Mouse (Mus musculus) testis, adult 2 months (tissue): ENCODE measurements around the gene Baz1b.

Experiments used
- CTCF ChIP-seq: fragments of 200-500 bp; IDR thresholded peaks from 2 replicates; pipeline ENCODE4 v1.5.1; 2012; ENCODE audit warnings: low read depth, mild to moderate bottlenecking, inconsistent platforms, low read length, moderate library complexity; ENCODE audit not compliant: control insufficient read depth, insufficient read depth, insufficient replicate concordance
- POLR2A ChIP-seq: fragments of 200-500 bp; IDR thresholded peaks from 2 replicates; pipeline ENCODE4 v1.6.1; 2012; ENCODE audit warnings: low read depth, mild to moderate bottlenecking, inconsistent platforms, low read length, moderate library complexity; ENCODE audit not compliant: control insufficient read depth

DNA sequence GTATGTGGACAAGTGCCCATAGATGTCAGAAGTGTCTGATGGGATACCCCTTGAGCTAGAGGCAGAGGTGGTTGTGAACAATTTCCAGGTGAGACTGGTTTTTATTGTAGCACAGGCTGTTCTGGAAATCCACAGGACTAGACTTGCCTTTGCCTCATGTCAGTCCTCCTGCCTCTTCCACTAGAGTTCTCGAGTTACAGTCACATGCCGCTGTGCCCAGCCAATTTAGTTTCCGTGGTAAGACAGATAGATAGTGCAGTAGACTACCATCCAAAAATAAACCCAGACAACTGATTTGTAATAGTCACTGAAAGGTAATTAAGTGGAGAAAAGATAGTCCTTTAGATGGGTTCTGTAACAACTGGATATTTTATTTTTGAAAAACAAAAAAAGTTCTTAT, 15.7 kb downstream of the Baz1b start:
- TF ChIP-seq CTCF (no peak), POLR2A (no peak)
